Mouse (Mus musculus): Measurements from ENCODE around the gene a.

- TF ChIP-seq CTCF (IDR thresholded peaks at IDR 0.05; ENCODE audit: insufficient read depth, low read length) (no peak), POLR2A (IDR thresholded peaks at IDR 0.05; ENCODE audit: borderline replicate concordance, extremely low read depth, low read depth, low read length) (no peak)
Measured at GRCm38 (mm10) chr2:154754068-154754560, 37.1 kb upstream of the a start.
